Mouse (Mus musculus) heart, embryonic 10.5 days (tissue): ENCODE results near the gene Cirbp. TPM values are rescaled to one million over a fixed set of nuclear protein-coding genes. Genes with fewer than 3 reads are reported as not detected.

Experiments
- DNase-seq: peaks from one replicate; pipeline ENCODE4 v3.0.0-alpha.2; 2017; ENCODE audit warnings: low spot score
- H3K27ac ChIP-seq: fragments of 300-500 bp; sonication (generic); 2 replicates; pipeline ENCODE4 v1.5.1; 2016; ENCODE audit warnings: mild to moderate bottlenecking
- H3K27me3 ChIP-seq: fragments of 300-500 bp; sonication (generic); 2 replicates; pipeline ENCODE4 v1.6.1; 2016; ENCODE audit warnings: mild to moderate bottlenecking; ENCODE audit not compliant: poor library complexity, insufficient read depth, severe bottlenecking
- H3K36me3 ChIP-seq: fragments of 300-500 bp; sonication (generic); 2 replicates; pipeline ENCODE4 v1.6.1; 2016; ENCODE audit warnings: mild to moderate bottlenecking, moderate library complexity
- H3K4me1 ChIP-seq: fragments of 300-500 bp; sonication (generic); 2 replicates; pipeline ENCODE4 v1.6.1; 2016; ENCODE audit warnings: mild to moderate bottlenecking
- H3K4me3 ChIP-seq: fragments of 300-500 bp; sonication (generic); 2 replicates; pipeline ENCODE4 v1.5.1; 2016; ENCODE audit warnings: mild to moderate bottlenecking, moderate library complexity
- H3K9me3 ChIP-seq: fragments of 300-500 bp; sonication (generic); 2 replicates; pipeline ENCODE4 v1.6.1; 2016; ENCODE audit warnings: mild to moderate bottlenecking, moderate library complexity
- WGBS: fragments of 180-500 bp; shearing (Covaris S2); methylation state at CpG from one replicate; pipeline ENCODE4 v1.1.7; 2016; 5-methylcytosine and 5-hydroxymethylcytosine counted together
- polyA plus RNA-seq: library from polyadenylated mRNA; unstranded; fragments of >200 nt; fragmentation: Nextera tagmentation; extraction: Ambion mirVana; gene quantifications from 2 replicates; pipeline ENCODE4 v1.2.1, GENCODE M21; 2016

The Cirbp gene
- 85.7 and 98.0 TPM in 2 replicates for polyA plus RNA-seq

DNA sequence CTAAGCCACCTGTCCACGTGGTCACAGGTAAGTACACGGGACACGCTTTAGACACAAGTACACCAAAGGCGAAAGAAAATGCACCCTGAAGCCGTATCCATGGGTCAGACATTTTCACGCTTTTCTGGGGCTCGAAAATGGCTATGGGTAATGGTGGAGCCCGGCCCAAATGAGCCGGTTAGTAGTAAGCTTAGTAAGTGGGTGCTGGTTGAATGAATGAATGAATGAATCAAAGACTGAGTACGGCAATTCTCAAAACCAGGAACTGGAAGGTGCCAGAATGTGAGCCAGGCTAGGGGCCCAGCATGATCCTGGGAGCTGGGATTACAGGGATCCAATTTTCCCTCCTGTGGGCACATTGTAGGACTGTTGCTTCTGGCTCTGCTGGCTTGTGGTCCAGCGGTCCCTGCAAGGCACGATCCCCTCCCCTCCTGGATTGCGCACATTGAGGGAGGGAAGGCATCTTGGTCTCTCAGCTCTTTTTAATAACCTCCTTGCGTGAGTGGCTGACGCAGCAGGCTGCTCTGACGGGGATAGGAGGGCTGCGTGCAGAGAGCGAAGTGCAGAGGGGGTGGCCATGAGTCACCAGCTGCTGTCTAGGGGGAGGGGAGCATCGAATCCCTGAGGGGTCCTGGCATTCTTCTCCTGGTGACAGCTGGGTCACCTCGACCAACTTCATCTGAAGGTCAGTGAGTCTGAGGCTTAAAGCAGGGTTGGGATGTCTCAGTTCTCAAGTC is at the start of gene Cirbp:
Gene Cirbp, plus strand, starts transcription at position 594 of the 737 bp plus-strand sequence.
- peak within 1 kb of the TSS; percentile 100 for H3K27ac ChIP-seq
- H3K4me3 ChIP-seq: peak within 1 kb of the TSS; percentile 92
- DNase-seq: peak; percentile 93
- peaks cover 79% of the 10 kb centered on the region for H3K4me1 ChIP-seq
- WGBS: 10% methylated on average over 20 of the region's 20 CpGs
- no peaks in the 10 kb centered on the region for H3K27me3 ChIP-seq
- no peaks in the 10 kb centered on the region for H3K9me3 ChIP-seq
- peaks cover 10% of the 10 kb centered on the region for H3K36me3 ChIP-seq

DNA sequence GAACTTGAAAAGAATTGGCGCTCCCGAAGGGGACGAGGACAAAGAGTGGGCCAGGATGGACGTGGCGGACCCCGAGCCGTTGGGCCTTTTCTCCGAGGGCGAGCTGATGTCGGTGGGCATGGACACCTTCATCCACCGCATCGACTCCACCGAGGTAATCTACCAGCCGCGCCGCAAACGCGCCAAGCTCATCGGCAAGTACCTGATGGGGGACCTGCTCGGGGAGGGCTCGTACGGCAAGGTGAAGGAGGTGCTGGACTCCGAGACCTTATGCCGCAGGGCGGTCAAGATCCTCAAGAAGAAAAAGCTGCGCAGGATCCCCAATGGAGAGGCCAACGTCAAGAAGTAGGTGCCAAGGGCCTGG is 49.2 kb upstream of the Cirbp start:
- H3K9me3 ChIP-seq: no peaks in the 10 kb centered on the region
- H3K27ac ChIP-seq: peak overlapping the region; percentile 96
- no peaks in the 10 kb centered on the region for H3K27me3 ChIP-seq
- no peak for DNase-seq
- 1% methylated on average over 27 of the region's 27 CpGs for WGBS
- peaks cover 49% of the 10 kb centered on the region for H3K4me1 ChIP-seq
- peak overlapping the region; percentile 93 for H3K4me3 ChIP-seq
- H3K36me3 ChIP-seq: peaks cover 39% of the 10 kb centered on the region

DNA sequence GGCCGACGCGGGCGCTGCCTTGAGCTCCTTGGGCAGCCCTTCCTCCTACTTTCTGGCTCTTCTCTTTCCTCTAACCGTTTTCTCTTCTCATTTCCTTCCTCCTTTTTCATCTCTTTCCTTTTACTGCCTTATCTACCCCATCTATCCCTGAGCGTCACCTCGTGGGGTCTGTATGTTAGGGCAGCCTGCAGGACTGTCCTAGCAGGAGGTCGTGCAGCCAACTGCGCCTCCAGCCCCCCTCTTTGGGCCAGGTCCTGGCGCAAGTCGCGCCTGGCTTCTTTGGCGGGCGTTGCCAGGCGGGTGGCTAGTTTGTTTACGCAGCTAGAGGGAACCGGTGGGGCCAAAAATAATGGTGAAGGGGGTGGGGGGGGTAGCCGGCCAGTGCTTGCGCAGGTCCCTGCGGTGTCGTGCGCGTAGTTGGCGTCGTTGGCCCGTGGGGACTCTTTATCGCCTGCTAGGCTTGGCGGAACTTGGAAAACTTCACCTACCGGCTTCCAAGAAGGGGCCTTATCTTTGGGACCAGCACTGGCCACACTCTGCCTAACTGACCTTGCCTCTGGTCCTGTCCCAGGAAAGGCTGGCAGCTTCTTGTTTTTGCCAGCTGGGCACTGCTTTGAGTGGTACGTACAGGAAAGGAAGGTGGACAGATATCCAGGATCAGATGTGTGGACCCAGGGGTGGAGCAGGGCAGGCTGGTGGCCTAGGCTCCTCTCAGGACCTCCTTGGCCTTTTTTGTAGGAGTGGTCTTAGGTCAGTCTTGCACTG is 48.7 kb upstream of the Cirbp start:
- Histone ChIP-seq H3K27me3 (no peaks in the 10 kb centered on the region), H3K27ac (peak overlapping the region; percentile 96), H3K4me3 (peak overlapping the region; percentile 93), H3K36me3 (peaks cover 45% of the 10 kb centered on the region), H3K4me1 (peaks cover 49% of the 10 kb centered on the region), H3K9me3 (no peaks in the 10 kb centered on the region)
- DNase-seq: peak; percentile 88
- WGBS: 1% methylated on average over 30 of the region's 30 CpGs

DNA sequence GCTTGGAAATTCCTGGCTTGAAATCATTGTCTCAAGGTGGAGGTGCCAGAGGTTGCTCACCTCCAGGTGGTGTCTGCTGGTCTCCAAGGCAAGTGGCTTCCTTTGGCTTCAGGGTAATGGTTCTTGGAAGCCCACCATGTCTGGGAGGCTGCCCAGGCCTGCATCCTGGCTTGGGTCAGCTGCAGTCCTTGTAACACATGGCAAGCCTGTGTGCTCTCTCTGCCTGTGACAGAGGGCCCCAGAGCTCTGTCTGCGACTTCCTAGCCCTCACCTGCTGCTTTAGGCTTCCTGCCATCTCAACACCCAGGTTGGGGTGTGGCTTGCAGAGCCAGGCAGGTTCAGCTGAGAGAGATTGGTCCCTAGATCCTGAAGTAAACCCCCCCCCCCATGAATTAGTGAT is 48.0 kb upstream of the Cirbp start:
- H3K27me3 ChIP-seq: no peaks in the 10 kb centered on the region
- DNase-seq: no peak
- H3K4me3 ChIP-seq: peak overlapping the region; percentile 93
- H3K36me3 ChIP-seq: peaks cover 50% of the 10 kb centered on the region
- H3K9me3 ChIP-seq: no peaks in the 10 kb centered on the region
- peak overlapping the region; percentile 96 for H3K27ac ChIP-seq
- WGBS: 48% methylated on average over 1 of the region's 1 CpGs
- H3K4me1 ChIP-seq: peaks cover 49% of the 10 kb centered on the region

DNA sequence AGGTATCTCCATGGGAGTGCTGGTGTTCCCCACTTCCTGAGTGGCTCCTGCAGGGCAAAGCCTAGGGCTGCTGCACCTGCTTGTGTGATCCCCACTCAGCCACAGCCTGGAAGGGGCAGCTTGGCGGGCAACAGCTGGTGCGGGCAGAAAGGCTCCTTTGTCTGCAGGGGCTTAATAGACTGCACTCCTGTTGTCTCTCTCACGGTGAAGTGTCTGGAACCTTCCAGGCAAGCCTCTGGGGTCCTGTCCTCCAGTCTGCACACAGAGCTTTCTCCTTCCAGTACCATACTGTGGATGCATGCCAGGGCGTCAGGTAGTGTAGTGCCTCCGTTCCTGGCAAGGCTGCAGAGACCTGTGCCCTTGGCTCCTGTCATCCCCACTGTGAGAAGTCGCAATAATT is 47.2 kb upstream of the Cirbp start:
- Histone ChIP-seq H3K36me3 (peaks cover 58% of the 10 kb centered on the region), H3K27ac (no peak overlapping the region), H3K4me1 (peaks cover 53% of the 10 kb centered on the region), H3K9me3 (no peaks in the 10 kb centered on the region), H3K27me3 (no peaks in the 10 kb centered on the region), H3K4me3 (peak overlapping the region; percentile 93)
- WGBS: 80% methylated on average over 6 of the region's 6 CpGs
- DNase-seq: no peak

DNA sequence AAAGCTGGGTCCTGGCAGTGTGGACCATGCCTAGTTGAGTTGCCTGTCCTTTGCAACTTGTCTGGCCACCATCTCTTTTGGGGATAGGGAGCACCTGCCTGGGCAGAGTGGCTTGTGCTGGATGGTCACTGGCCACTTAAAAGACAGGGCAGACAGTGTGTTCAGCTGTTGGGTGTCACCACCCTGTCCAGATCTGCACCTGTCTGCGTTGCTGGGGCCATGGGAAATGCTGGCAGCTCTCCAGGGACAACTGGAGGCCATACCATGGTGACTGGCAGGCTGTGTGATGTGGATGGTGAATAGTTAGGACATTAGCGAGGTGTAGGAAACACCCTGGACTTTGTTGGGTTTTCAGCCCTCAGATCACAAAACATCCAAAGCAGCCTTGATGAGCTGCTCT is 45.6 kb upstream of the Cirbp start:
- H3K27ac ChIP-seq: no peak overlapping the region

DNA sequence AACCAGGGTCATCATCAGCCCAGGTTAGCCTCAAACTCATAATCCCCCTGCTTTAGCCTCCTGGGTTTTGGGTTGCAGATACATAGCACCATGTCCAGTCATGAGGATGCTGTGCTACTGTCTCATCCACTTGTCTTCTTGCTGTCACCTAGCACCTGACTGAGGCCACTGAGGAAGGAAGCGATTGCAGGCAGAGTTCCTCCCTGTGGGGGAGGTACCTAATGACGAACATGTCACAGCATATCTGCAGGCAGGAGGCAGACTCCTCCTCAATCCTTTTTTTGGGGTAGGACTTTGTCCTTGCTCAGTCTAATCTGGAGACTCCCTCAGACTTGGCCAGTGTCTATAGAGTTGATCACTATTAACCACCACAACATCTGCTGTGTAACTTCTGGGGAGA is 44.1 kb upstream of the Cirbp start:
- WGBS: 75% methylated on average over 2 of the region's 2 CpGs

More for the DNA sequence above, 45.6 kb upstream of the Cirbp start:
- no peaks in the 10 kb centered on the region for H3K9me3 ChIP-seq
- H3K4me1 ChIP-seq: peaks cover 58% of the 10 kb centered on the region
- peak overlapping the region; percentile 19; the same call in 1 of the 2 replicates for H3K4me3 ChIP-seq
- no peaks in the 10 kb centered on the region for H3K27me3 ChIP-seq
- H3K36me3 ChIP-seq: peaks cover 73% of the 10 kb centered on the region
- DNase-seq: no peak
- 84% methylated on average over 2 of the region's 2 CpGs for WGBS

DNA sequence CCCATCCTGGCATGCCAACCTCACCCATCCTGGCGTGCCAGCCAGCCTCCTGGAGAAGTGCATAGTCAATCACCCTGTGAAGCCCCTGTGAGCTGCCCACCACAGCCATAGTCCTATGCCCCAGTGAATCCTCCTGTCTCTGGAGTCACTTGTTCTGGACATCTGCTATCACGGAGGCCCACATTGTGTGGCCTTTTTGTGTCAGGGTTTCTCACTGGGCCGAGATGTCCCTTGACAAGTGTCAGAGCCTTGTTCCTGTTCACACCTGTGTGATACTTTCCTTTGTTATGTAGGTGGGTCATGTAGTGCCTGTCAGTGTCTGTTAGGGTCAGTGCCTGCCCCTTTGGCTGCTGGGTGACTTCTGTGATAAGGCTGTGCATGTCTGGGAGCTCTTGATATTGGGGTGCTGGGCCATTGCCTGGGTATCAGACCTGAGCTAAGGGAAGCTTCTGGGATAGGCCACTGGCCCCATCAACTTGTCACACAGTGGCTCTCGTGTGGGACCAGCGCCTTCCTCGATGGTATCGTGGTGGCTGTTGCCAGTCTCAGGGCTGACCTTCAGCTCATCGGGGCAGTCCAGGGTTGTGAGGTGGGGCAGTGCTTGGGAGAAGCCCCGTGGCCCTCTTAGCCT is 41.7 kb upstream of the Cirbp start:
- 83% methylated on average over 9 of the region's 9 CpGs for WGBS
- peaks cover 97% of the 10 kb centered on the region for H3K36me3 ChIP-seq
- DNase-seq: no peak
- H3K27me3 ChIP-seq: no peaks in the 10 kb centered on the region
- H3K27ac ChIP-seq: peak overlapping the region; percentile 25; the same call in 1 of the 2 replicates
- H3K4me1 ChIP-seq: peaks cover 36% of the 10 kb centered on the region
- peak overlapping the region; percentile 19; the same call in 1 of the 2 replicates for H3K4me3 ChIP-seq
- H3K9me3 ChIP-seq: no peaks in the 10 kb centered on the region

More for the DNA sequence above, 44.1 kb upstream of the Cirbp start:
- Histone ChIP-seq H3K4me1 (peaks cover 58% of the 10 kb centered on the region), H3K36me3 (peaks cover 88% of the 10 kb centered on the region), H3K9me3 (no peaks in the 10 kb centered on the region), H3K27ac (no peak overlapping the region), H3K27me3 (no peaks in the 10 kb centered on the region), H3K4me3 (no peak overlapping the region)
- no peak for DNase-seq

DNA sequence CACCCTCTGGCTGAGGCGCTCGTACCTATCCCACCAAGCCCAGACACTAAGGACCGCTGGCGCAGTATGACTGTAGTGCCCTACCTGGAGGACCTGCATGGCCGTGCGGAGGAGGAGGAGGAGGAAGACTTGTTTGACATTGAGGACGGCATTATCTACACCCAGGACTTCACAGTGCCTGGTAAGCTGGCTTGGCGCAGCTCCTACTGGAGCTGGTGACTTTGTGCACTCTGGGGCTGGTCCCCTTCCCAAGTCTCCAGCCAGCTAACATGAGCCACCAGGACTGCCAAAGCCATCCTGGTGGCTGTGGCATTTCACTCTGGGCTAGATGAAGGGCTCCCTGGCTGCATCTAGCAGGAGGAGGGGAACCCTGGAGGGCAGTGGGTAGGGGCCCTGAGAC is 37.9 kb upstream of the Cirbp start:
- Histone ChIP-seq H3K36me3 (peaks cover 99% of the 10 kb centered on the region), H3K27ac (no peak overlapping the region), H3K4me3 (no peak overlapping the region), H3K9me3 (no peaks in the 10 kb centered on the region), H3K4me1 (peaks cover 49% of the 10 kb centered on the region), H3K27me3 (peaks cover 12% of the 10 kb centered on the region; the same call in 1 of the 2 replicates)
- 95% methylated on average over 8 of the region's 8 CpGs for WGBS
- no peak for DNase-seq

DNA sequence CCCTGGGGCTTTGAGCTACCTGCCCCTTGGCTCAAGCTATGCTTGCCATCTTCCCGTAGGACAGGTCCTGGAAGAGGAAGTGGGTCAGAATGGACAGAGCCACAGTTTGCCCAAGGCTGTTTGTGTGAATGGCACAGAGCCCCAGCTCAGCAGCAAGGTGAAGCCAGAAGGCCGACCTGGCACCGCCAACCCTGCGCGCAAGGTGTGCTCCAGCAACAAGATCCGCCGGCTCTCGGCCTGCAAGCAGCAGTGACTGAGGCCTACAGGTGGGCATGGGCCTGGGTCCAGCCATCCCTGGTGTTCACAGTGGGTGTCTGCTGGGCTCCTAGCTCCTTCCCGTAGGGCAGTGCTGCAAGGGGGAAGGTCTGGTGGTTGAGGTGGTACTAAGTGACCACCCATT is 35.9 kb upstream of the Cirbp start:
- Histone ChIP-seq H3K27ac (no peak overlapping the region), H3K9me3 (no peaks in the 10 kb centered on the region), H3K4me3 (peak overlapping the region; percentile 22; the same call in 1 of the 2 replicates), H3K36me3 (peaks cover 93% of the 10 kb centered on the region), H3K4me1 (peaks cover 43% of the 10 kb centered on the region), H3K27me3 (peaks cover 25% of the 10 kb centered on the region)
- 94% methylated on average over 9 of the region's 9 CpGs for WGBS
- DNase-seq: no peak

DNA sequence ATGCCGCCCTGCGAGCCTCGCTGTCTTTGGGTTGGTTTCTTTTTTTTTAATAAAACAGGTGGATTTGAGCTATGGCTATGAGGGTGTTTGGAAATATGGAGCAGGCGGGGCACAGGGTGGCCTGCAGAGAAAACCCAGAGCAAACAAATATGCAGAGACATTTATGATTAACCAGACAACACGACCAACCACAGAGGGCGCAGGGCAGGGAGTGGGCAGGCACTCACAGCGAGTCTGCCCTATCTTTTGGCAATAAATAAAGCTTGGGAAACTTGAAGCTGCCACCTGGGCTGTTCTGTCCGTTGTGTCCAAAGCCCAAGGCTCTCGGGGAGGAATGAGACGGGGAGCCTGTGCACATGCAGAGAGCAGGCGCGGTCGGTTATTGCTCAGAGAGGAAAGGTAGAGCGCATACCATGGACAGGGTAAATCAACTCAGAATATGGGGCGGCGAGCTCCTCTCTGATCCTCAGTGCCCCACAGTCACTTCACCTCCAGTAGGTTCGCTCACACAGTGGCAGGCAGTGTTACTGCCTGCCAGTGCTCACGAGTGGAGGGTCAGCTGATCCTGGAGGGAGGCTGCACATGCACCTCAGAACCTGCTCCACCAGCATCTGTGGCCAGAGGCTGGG is 35.3 kb upstream of the Cirbp start:
- H3K36me3 ChIP-seq: peaks cover 89% of the 10 kb centered on the region
- H3K4me1 ChIP-seq: peaks cover 42% of the 10 kb centered on the region
- H3K9me3 ChIP-seq: no peaks in the 10 kb centered on the region
- H3K4me3 ChIP-seq: peak overlapping the region; percentile 48; the same call in 1 of the 2 replicates
- WGBS: 84% methylated on average over 18 of the region's 18 CpGs
- no peak for DNase-seq
- H3K27ac ChIP-seq: no peak overlapping the region
- peaks cover 32% of the 10 kb centered on the region for H3K27me3 ChIP-seq

DNA sequence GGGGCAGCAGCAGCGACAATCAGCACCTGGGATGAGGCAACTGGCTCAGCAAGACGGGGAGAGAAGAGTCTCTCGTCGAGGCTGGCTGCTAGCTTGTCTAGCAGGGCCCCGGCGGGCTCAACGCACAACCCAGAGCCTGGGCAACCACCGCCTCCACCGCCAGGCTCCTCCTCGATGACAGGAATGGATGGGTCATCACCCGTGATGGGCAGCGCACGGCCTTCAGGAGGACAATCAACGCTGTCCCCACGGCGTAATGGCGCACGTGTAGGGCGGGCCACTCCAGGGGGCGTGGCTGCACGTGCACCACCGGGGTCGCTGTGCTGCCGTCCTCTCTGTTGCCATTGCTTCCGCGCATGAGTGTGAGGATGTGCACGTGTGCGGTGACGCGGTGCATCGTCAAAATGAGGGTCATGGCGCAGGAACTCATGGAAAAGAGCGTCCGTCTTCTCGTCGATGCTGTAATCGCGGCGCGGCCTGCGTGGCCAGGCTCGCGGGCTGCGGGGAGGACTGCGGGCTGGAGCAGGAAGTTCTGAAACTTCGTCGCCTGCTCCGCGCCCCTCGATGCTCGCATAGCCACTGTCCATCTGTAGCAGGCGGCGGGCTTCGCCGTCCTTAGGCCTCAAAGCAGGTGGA is 34.4 kb upstream of the Cirbp start:
- H3K4me3 ChIP-seq: peak overlapping the region; percentile 48
- H3K4me1 ChIP-seq: peaks cover 46% of the 10 kb centered on the region
- H3K27ac ChIP-seq: peak overlapping the region; percentile 43
- H3K9me3 ChIP-seq: no peaks in the 10 kb centered on the region
- H3K36me3 ChIP-seq: peaks cover 85% of the 10 kb centered on the region
- peaks cover 41% of the 10 kb centered on the region for H3K27me3 ChIP-seq
- WGBS: 17% methylated on average over 55 of the region's 55 CpGs
- DNase-seq: no peak
